Mouse (Mus musculus) liver, embryonic 16.5 days (tissue): ENCODE measurements at regions not wholly inside any gene's neighbourhood (a gene's known extent, or its start where the extent isn't known, plus 50 kb on each side); places are given as distances from the start of the nearest gene placed in this dataset.

Source experiments
- ATAC-seq: fragments of 200-750 bp; cut with Nextera tagmentation; 2 replicates; pipeline ENCODE4 v1.8.0; 2017; ENCODE audit warnings: low read depth, mild to moderate bottlenecking, moderate number of reproducible peaks, moderate library complexity
- H3K27ac ChIP-seq: fragments of 300-500 bp; sonication (generic); 2 replicates; pipeline ENCODE4 v1.5.1; 2014; ENCODE audit warnings: mild to moderate bottlenecking, low read length
- H3K27me3 ChIP-seq: fragments of 300-500 bp; sonication (generic); 2 replicates; pipeline ENCODE4 v1.6.1; 2014; ENCODE audit warnings: low read depth, low read length, mixed read lengths; ENCODE audit not compliant: control insufficient read depth, insufficient read depth
- H3K36me3 ChIP-seq: fragments of 300-500 bp; sonication (generic); 2 replicates; pipeline ENCODE4 v1.6.1; 2014; ENCODE audit warnings: mild to moderate bottlenecking; ENCODE audit not compliant: control insufficient read depth, insufficient read depth
- H3K4me1 ChIP-seq: fragments of 300-500 bp; sonication (generic); 2 replicates; pipeline ENCODE4 v1.6.1; 2014; ENCODE audit warnings: low read depth, low read length, mixed read lengths; ENCODE audit not compliant: control insufficient read depth
- H3K4me2 ChIP-seq: fragments of 300-500 bp; sonication (generic); 2 replicates; pipeline ENCODE4 v1.6.1; 2014; ENCODE audit warnings: low read depth, low read length, mixed read lengths
- H3K4me3 ChIP-seq: fragments of 300-500 bp; sonication (generic); 2 replicates; pipeline ENCODE4 v1.5.1; 2014; ENCODE audit warnings: low read depth, mild to moderate bottlenecking, low read length
- H3K9ac ChIP-seq: fragments of 300-500 bp; sonication (generic); 2 replicates; pipeline ENCODE4 v1.6.1; 2014; ENCODE audit warnings: low read depth, low read length
- H3K9me3 ChIP-seq: fragments of 300-500 bp; sonication (generic); replicated peaks from 2 replicates; pipeline ENCODE4 v1.6.1; 2016; ENCODE audit warnings: low read length; ENCODE audit not compliant: control insufficient read depth
- WGBS: fragments of 180-500 bp; shearing (Covaris S2); extraction: QIAGEN DNeasy Blood & Tissue Kit; methylation state at CpG from one replicate; pipeline ENCODE4 v1.1.7; 2014; ENCODE audit not compliant: insufficient replicate concordance; 5-methylcytosine and 5-hydroxymethylcytosine counted together

DNA sequence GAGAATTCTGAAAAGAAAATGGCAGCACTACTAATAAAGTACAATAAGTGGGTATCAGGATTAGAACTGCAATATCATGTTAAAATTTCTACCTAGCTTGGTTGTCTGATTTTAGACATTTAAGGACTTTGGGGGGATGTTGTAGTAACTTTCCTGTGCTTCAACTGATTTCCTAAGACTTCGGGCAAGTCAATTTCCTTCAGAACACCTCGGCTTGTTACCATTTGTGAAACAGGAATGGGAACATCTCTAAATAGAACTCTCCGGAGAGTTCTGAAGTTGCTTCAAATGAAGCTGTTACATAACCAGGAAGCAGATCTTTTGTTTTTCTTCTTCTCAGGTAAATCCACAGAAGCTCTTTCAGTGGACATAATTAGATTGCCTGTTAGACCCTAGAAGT lies 237.0 kb upstream of the Cited2 start:
- Histone ChIP-seq H3K27ac (no peak overlapping the region), H3K4me2 (no peak overlapping the region), H3K4me3 (no peak overlapping the region), H3K9me3 (no peaks in the 10 kb centered on the region), H3K36me3 (no peaks in the 10 kb centered on the region), H3K4me1 (no peaks in the 10 kb centered on the region), H3K9ac (no peak overlapping the region), H3K27me3 (no peaks in the 10 kb centered on the region)
- no peak for ATAC-seq
- WGBS: 34% methylated on average over 3 of the region's 3 CpGs

DNA sequence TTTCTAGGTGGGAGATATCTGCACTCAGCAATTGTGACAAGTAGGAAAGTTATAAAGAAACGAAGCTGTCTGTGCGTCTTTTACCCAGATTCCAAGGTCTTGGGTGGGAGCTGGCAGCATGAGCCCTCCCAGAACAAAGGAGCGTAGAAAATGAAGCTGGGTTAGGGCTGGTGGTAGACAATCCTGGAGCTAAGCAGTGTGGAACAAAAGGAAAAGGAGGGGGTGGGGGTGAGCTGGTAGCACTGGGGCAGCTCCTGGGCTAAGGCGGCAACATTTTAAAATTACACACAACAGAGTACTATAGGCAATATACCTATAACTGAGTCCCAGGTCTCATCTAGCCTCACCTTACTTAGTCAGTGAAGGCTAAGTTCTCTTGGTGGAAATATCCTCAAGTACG lies 235.6 kb upstream of the Cited2 start:
- Histone ChIP-seq H3K4me1 (no peaks in the 10 kb centered on the region), H3K27me3 (no peaks in the 10 kb centered on the region), H3K36me3 (no peaks in the 10 kb centered on the region), H3K9ac (no peak overlapping the region), H3K27ac (no peak overlapping the region), H3K4me3 (no peak overlapping the region), H3K4me2 (no peak overlapping the region), H3K9me3 (no peaks in the 10 kb centered on the region)
- no peak for ATAC-seq
- 73% methylated on average over 5 of the region's 5 CpGs for WGBS

DNA sequence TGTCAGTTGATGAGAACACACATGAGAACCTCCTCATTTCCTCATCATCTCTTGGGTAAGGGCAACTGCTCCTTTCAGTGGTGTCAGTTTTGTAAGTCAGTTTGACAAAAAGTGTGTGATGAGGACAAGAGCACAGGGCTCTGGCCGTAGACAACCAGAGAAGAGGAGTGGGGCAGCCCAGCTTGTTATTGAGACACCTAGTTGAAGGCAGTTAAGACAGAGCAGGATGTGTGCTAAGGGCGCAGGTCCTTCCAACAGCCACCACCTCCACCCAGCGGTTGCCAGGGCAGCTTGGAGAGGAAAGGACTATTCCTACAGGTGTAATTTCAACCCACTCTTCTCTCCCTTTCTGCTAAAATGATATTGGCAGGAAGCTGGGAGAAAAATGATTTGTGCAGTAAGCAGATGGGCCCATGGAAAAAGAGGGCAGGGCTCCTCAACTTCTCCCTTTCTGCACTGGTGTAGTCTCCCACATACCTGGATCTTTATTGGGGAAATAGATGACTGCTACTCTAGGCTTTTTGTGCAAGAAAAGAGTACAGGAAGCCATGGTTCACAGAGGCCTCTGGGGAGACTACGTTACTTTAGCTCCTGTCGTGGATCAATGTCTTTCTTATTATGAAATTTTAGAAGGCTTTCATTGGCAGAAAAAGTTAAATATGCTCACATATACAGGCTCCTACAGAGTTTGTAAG lies 231.3 kb upstream of the Cited2 start:
- Histone ChIP-seq H3K4me1 (no peaks in the 10 kb centered on the region; the same call in none of the 2 replicates), H3K27me3 (no peaks in the 10 kb centered on the region), H3K36me3 (no peaks in the 10 kb centered on the region), H3K9ac (no peak overlapping the region), H3K9me3 (no peaks in the 10 kb centered on the region), H3K4me3 (no peak overlapping the region), H3K27ac (no peak overlapping the region), H3K4me2 (no peak overlapping the region)
- peak; percentile 67 for ATAC-seq
- WGBS: 65% methylated on average over 5 of the region's 5 CpGs

DNA sequence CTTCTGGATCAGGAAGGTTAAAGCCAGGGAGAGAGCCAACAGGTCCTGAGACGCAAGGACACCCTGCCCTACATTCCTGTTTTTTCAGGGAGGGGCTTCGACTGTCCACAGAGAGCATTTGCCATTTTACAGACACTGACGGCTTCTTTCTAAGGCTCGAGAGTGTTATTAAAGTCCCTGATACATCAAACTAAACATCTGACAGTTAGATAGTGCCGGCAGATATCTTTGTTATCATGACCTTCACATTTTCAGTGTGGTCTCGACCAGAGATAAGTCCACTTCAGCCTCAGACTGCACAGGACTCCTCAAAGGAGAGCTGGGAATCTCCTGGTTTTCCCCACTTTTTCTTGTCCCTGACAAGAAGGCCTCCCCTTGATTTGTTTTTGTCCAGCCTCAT lies 229.9 kb upstream of the Cited2 start:
- WGBS: 32% methylated on average over 6 of the region's 6 CpGs
- Histone ChIP-seq H3K9ac (no peak overlapping the region), H3K4me3 (no peak overlapping the region), H3K27me3 (no peaks in the 10 kb centered on the region), H3K9me3 (no peaks in the 10 kb centered on the region), H3K36me3 (no peaks in the 10 kb centered on the region), H3K4me1 (no peaks in the 10 kb centered on the region; the same call in none of the 2 replicates), H3K4me2 (no peak overlapping the region), H3K27ac (no peak overlapping the region)
- ATAC-seq: no peak

DNA sequence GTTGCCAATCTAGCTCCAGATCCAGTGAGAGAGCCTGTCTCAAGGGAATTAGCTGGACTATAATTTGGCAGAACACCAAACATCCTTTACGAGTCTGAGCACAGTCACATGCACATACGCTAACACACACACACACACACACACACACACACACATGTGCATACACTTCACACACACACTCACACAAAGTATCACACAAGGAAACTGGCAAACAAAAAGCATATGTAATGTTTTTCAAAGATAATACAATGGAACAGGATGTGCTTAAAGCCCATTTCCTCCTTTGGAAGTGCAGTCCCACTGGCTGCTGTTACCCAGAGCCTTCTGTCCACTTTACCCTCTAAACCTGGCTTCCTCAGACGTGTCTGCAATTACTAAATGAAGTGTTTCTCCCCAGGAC lies 226.2 kb upstream of the Cited2 start:
- no peak for ATAC-seq

DNA sequence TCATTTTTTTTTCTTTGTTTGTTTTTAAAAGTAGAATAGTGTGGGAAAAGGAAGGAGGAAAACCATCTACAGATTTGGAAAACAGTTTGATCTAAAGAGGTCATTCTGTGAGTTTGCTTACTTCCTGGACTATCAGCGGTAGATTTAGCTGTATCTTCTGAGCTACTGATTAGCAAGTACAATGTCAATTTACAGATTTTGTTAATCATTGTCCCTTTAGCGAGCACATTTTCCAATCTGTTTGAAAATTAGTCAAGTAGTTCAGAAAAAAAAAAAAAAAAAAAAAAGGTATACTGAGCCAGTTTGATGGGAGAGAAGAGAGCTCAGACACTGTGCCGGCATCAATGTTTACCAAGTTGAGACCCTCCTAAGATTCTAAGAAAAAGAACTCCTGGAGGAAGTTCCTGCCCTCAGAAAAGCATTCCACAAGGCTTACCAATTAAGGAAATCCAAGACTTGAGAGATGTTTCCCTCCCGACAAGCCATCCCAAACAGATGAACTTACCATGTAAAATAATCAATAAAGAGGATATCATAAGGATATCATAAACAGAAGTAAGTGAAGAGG lies 212.3 kb upstream of the Cited2 start:
- H3K4me3 ChIP-seq: no peak overlapping the region
- H3K36me3 ChIP-seq: no peaks in the 10 kb centered on the region
- no peak overlapping the region for H3K27ac ChIP-seq
- no peak for ATAC-seq
- H3K27me3 ChIP-seq: no peaks in the 10 kb centered on the region
- WGBS: 51% methylated on average over 4 of the region's 4 CpGs
- no peaks in the 10 kb centered on the region for H3K9me3 ChIP-seq
- H3K4me1 ChIP-seq: no peaks in the 10 kb centered on the region
- H3K9ac ChIP-seq: no peak overlapping the region
- H3K4me2 ChIP-seq: no peak overlapping the region

More for the DNA sequence above, 226.2 kb upstream of the Cited2 start:
- no peak overlapping the region for H3K4me2 ChIP-seq
- H3K4me3 ChIP-seq: no peak overlapping the region
- H3K9ac ChIP-seq: no peak overlapping the region
- H3K36me3 ChIP-seq: no peaks in the 10 kb centered on the region
- WGBS: 55% methylated on average over 3 of the region's 3 CpGs
- H3K27me3 ChIP-seq: no peaks in the 10 kb centered on the region
- H3K27ac ChIP-seq: no peak overlapping the region
- H3K9me3 ChIP-seq: no peaks in the 10 kb centered on the region
- H3K4me1 ChIP-seq: no peaks in the 10 kb centered on the region; the same call in none of the 2 replicates

DNA sequence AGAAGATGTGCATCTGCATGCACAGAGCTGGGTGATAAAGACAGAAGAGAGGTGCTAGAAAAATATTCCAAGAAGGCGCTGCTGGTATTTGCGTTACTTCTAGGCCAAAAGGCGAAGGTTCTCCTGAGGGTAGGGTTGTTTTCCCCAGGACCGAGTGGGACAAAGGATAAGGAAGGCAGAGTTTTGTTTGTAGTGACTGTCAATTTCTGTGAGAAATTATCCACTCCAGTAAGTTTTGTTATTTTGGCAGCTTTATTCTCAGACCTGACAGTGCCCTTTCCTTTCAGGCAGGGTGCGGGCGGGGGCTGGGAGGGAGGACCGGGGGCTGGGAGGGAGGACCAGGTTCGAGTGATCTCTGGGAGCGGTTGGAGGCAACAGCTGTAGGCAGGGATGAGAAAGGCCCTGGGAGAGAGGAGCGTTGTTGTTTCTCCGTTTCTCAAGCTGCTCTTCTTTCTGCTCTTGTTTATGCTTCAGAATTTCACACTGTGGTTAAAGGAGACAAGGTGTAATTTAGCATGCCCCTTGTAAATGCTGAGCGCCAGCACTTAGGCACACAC lies 211.2 kb upstream of the Cited2 start:
- H3K9me3 ChIP-seq: no peaks in the 10 kb centered on the region
- H3K27ac ChIP-seq: no peak overlapping the region
- no peak overlapping the region for H3K4me3 ChIP-seq
- H3K9ac ChIP-seq: no peak overlapping the region
- WGBS: 69% methylated on average over 12 of the region's 12 CpGs
- ATAC-seq: no peak
- H3K4me1 ChIP-seq: no peaks in the 10 kb centered on the region
- H3K27me3 ChIP-seq: no peaks in the 10 kb centered on the region
- no peaks in the 10 kb centered on the region for H3K36me3 ChIP-seq
- H3K4me2 ChIP-seq: no peak overlapping the region

DNA sequence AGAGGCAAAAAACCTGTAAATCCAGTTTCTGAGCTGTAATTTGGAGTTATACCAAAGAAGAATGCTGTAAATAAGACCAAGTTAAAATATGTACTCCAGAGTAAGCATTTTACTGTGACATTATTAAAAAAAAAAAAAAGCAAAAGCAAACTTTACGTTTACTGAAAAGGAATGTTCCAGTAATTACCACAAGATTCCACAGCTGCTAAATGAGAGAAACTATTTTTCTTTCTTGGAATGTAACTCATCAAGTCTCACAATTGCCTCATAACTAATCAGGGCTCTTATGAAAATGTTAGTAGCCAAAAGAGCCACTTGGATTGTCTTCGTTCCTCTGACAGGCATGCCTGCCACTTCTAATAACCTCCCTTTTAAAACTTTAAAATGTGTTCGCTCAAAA lies 210.5 kb upstream of the Cited2 start:
- ATAC-seq: no peak
- no peaks in the 10 kb centered on the region for H3K27me3 ChIP-seq
- no peaks in the 10 kb centered on the region for H3K9me3 ChIP-seq
- H3K4me1 ChIP-seq: no peaks in the 10 kb centered on the region
- H3K9ac ChIP-seq: no peak overlapping the region
- H3K4me3 ChIP-seq: no peak overlapping the region
- H3K4me2 ChIP-seq: no peak overlapping the region
- WGBS: 64% methylated on average over 3 of the region's 3 CpGs
- H3K36me3 ChIP-seq: no peaks in the 10 kb centered on the region
- H3K27ac ChIP-seq: no peak overlapping the region

DNA sequence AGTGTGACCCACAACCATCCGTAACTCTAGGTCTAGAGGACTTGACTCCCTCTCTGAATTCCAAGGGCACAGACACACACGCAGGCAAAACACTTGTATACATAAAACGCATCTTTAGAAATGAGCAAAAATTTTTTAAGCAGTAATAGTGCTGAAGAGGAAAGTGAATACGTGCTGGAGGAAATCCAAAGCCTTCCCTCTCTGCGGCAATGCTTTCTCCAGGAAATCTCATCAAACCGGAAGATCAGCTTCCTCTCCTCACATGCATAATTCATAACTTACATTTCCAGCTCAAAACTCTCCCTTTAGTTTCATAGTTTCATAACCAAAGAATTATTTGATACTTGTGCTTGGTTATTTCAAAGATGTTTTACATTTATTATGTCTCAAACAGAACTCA lies 209.3 kb upstream of the Cited2 start:
- Histone ChIP-seq H3K36me3 (no peaks in the 10 kb centered on the region), H3K27me3 (no peaks in the 10 kb centered on the region), H3K27ac (no peak overlapping the region), H3K4me1 (peaks cover under 1% of the 10 kb centered on the region), H3K4me3 (no peak overlapping the region), H3K9ac (no peak overlapping the region), H3K4me2 (no peak overlapping the region), H3K9me3 (no peaks in the 10 kb centered on the region)
- no peak for ATAC-seq
- WGBS: 75% methylated on average over 6 of the region's 6 CpGs
